8 mouse cellular contexts compared by ENCODE assay signal in genomic region chr1:170644255-170645205, GRCm38 (mm10). TPM values are rescaled to one million over a fixed set of nuclear protein-coding genes. Genes with fewer than 3 reads are reported as not detected.
DNase-seq lines count a peak whose midpoint lies in the region; ATAC-seq and TF ChIP-seq lines count a peak whose summit lies in the region.

Gene Olfml2b (plus strand): TSS chr1:170644532.

- peak within 1 kb of the TSS; percentile 20; the same call in 1 of the 2 replicates for H3K27ac ChIP-seq in lung, embryonic 15.5 days
- no peak within 1 kb of the TSS for H3K27ac ChIP-seq in olfactory bulb, adult 2 months (ENCODE audit: insufficient read depth, low read depth, low read length)

- ATAC-seq in hematopoietic stem cell, adult 5-6 weeks (replicated peaks in 1 of 2; ENCODE audit: insufficient read depth in 1 of 2, low FRiP score in 2 of 2, low TSS enrichment in 1 of 2, low read depth in 1 of 2, poor library complexity in 2 of 2, severe bottlenecking in 2 of 2), result peak; percentile 95
- peak; percentile 98 for ATAC-seq in lung, embryonic 15.5 days (ENCODE audit: borderline replicate concordance, extremely low read depth, low FRiP score, low TSS enrichment)

- H3K4me3 ChIP-seq in lung, embryonic 15.5 days, result peak within 1 kb of the TSS; percentile 53
- peak within 1 kb of the TSS; percentile 66 for H3K4me3 ChIP-seq in olfactory bulb, adult 2 months (ENCODE audit: insufficient read depth, low read depth, low read length)

- H3K4me1 ChIP-seq in lung, embryonic 15.5 days, result peaks cover 28% of the 10 kb centered on the region
- peaks cover 5% of the 10 kb centered on the region; the same call in 1 of the 2 replicates for H3K4me1 ChIP-seq in olfactory bulb, adult 2 months (ENCODE audit: control insufficient read depth, insufficient read depth, low read length)

- TF ChIP-seq CTCF in olfactory bulb, adult 2 months (IDR thresholded peaks at IDR 0.05; ENCODE audit: insufficient read depth, low read depth, low read length), result no peak

- peak within 1 kb of the TSS; percentile 84 for H3K4me2 ChIP-seq in lung, embryonic 15.5 days

- H3K9ac ChIP-seq in lung, embryonic 15.5 days, result peak within 1 kb of the TSS; percentile 50

- WGBS in lung, embryonic 15.5 days, result 12% methylated on average over 51 of the region's 51 CpGs
- 17% methylated on average over 51 of the region's 51 CpGs for WGBS in olfactory bulb, adult 2 months

- no peaks in the 10 kb centered on the region for H3K27me3 ChIP-seq in lung, embryonic 15.5 days

- no peak for TF ChIP-seq POLR2A in olfactory bulb, adult 2 months (IDR thresholded peaks at IDR 0.05; ENCODE audit: insufficient read depth, low read depth, low read length)

- no peaks in the 10 kb centered on the region for H3K36me3 ChIP-seq in lung, embryonic 15.5 days

- no peaks in the 10 kb centered on the region for H3K9me3 ChIP-seq in lung, embryonic 15.5 days

- peak; percentile 19 for DNase-seq in ES-CJ7 (ENCODE audit: low read depth, low spot score)
- peak; percentile 50 for DNase-seq in cerebellum, adult 9-10 months
- peak; percentile 42 to 81 for DNase-seq in frontal cortex, adult 2 months (ENCODE audit: extremely low spot score in 1 of 2, low spot score in 1 of 2)
- DNase-seq in layer of hippocampus, adult 9-10 months (ENCODE audit: low spot score), result peak; percentile 45
- DNase-seq in thymus, postnatal 25 days, result peak; percentile 12

RNA-seq across cellular contexts. Expression of gene Olfml2b, which starts in this region (rescaled TPM):
- 2.4 and 3.2 TPM in 2 replicates for polyA plus RNA-seq in frontal cortex, adult 2 months (2012; rRNA removed)
- 3.0 and 5.3 TPM in 2 replicates for total RNA-seq in hematopoietic stem cell, adult 5-6 weeks (2017)
- 20.9 and 21.2 TPM in 2 replicates for polyA plus RNA-seq in lung, embryonic 15.5 days (2015; fragmentation: Nextera tagmentation; extraction: Ambion mirVana)
- polyA plus RNA-seq in olfactory bulb, adult 2 months (2012; ENCODE audit: insufficient read depth, insufficient read length, low replicate concordance, missing spikeins), result not detected in 2 replicates
